Mouse (Mus musculus): ENCODE results near the gene Hsd17b11. TPM values are rescaled to one million over a fixed set of nuclear protein-coding genes. Genes with fewer than 3 reads are reported as not detected.

Gene Hsd17b11
- polyA plus RNA-seq, 1 experiment from 2014 or later: 2.6 TPM

GRCm38 (mm10) chr5:104052956-104053355 lies 31.2 kb upstream of the Hsd17b11 start:
- Histone ChIP-seq H3K9me3 (no peaks in the 10 kb centered on the region), H3K4me1 (replicated peaks) (peaks cover 4% of the 10 kb centered on the region), H3K27me3 (no peaks in the 10 kb centered on the region), H3K27ac (no peak overlapping the region), H3K36me3 (peaks cover 44% of the 10 kb centered on the region), H3K9ac (replicated peaks) (no peak overlapping the region), H3K4me3 (replicated peaks) (no peak overlapping the region), H3K4me2 (no peak overlapping the region)
- ATAC-seq (ENCODE audit: insufficient number of reproducible peaks, insufficient read depth, low FRiP score, low TSS enrichment, low read depth): no peak
- 64% methylated on average over 8 of the region's 8 CpGs for WGBS

- Histone ChIP-seq H3K27ac (no peak overlapping the region), H3K9me3 (no peaks in the 10 kb centered on the region), H3K4me1 (replicated peaks) (peaks cover 14% of the 10 kb centered on the region), H3K9ac (replicated peaks) (no peak overlapping the region; the same call in 1 of the 2 replicates), H3K36me3 (peaks cover 24% of the 10 kb centered on the region), H3K4me3 (replicated peaks) (peak overlapping the region; percentile 80; the same call in 1 of the 2 replicates), H3K4me2 (peak overlapping the region; percentile 71), H3K27me3 (no peaks in the 10 kb centered on the region)
- no peak for ATAC-seq (ENCODE audit: insufficient number of reproducible peaks, insufficient read depth, low FRiP score, low TSS enrichment, low read depth)
- WGBS: 49% methylated on average over 4 of the region's 4 CpGs
Observed at GRCm38 (mm10) chr5:104048139-104048538, 26.4 kb upstream of the Hsd17b11 start.

- Histone ChIP-seq H3K4me1 (replicated peaks) (peaks cover 14% of the 10 kb centered on the region), H3K4me2 (peak overlapping the region; percentile 71), H3K9ac (replicated peaks) (peak overlapping the region; percentile 86), H3K36me3 (peaks cover 20% of the 10 kb centered on the region), H3K27me3 (no peaks in the 10 kb centered on the region), H3K4me3 (replicated peaks) (peak overlapping the region; percentile 80), H3K27ac (peak overlapping the region; percentile 87), H3K9me3 (no peaks in the 10 kb centered on the region)
- WGBS: 5% methylated on average over 19 of the region's 19 CpGs
- peak; percentile 12; the same call in 1 of the 2 replicates for ATAC-seq (ENCODE audit: insufficient number of reproducible peaks, insufficient read depth, low FRiP score, low TSS enrichment, low read depth)
Observed at GRCm38 (mm10) chr5:104047200-104048105, 25.7 kb upstream of the Hsd17b11 start.

- no peaks in the 10 kb centered on the region for H3K27me3 ChIP-seq
- H3K9me3 ChIP-seq: no peaks in the 10 kb centered on the region
- peak within 1 kb of the TSS; percentile 80 for H3K4me3 ChIP-seq (replicated peaks)
- peak within 1 kb of the TSS; percentile 71 for H3K4me2 ChIP-seq
- H3K4me1 ChIP-seq (replicated peaks): peaks cover 14% of the 10 kb centered on the region
- ATAC-seq (ENCODE audit: insufficient number of reproducible peaks, insufficient read depth, low FRiP score, low TSS enrichment, low read depth): peak; percentile 98
- peaks cover 11% of the 10 kb centered on the region for H3K36me3 ChIP-seq
- H3K9ac ChIP-seq (replicated peaks): peak within 1 kb of the TSS; percentile 86
- 5% methylated on average over 90 of the region's 90 CpGs for WGBS
- H3K27ac ChIP-seq: peak within 1 kb of the TSS; percentile 87
Observed at GRCm38 (mm10) chr5:104046256-104047199, 24.8 kb upstream of the Hsd17b11 start, which contains the start of gene Nudt9. Nudt9 (plus strand) TSS chr5:104046306.

GRCm38 (mm10) chr5:104043704-104044103 lies 22.0 kb upstream of the Hsd17b11 start:
- Histone ChIP-seq H3K9me3 (no peaks in the 10 kb centered on the region), H3K4me3 (replicated peaks) (no peak overlapping the region), H3K4me2 (no peak overlapping the region), H3K4me1 (replicated peaks) (peaks cover 14% of the 10 kb centered on the region), H3K9ac (replicated peaks) (no peak overlapping the region), H3K27me3 (no peaks in the 10 kb centered on the region), H3K27ac (no peak overlapping the region), H3K36me3 (no peaks in the 10 kb centered on the region)
- ATAC-seq (ENCODE audit: insufficient number of reproducible peaks, insufficient read depth, low FRiP score, low TSS enrichment, low read depth): no peak
- 58% methylated on average over 2 of the region's 2 CpGs for WGBS

GRCm38 (mm10) chr5:104042906-104043305 lies 21.2 kb upstream of the Hsd17b11 start:
- no peak for ATAC-seq (ENCODE audit: insufficient number of reproducible peaks, insufficient read depth, low FRiP score, low TSS enrichment, low read depth)
- H3K27ac ChIP-seq: no peak overlapping the region
- peaks cover 9% of the 10 kb centered on the region for H3K4me1 ChIP-seq (replicated peaks)
- no peak overlapping the region for H3K9ac ChIP-seq (replicated peaks)
- H3K36me3 ChIP-seq: no peaks in the 10 kb centered on the region
- H3K4me2 ChIP-seq: no peak overlapping the region
- no peaks in the 10 kb centered on the region for H3K27me3 ChIP-seq
- H3K9me3 ChIP-seq: no peaks in the 10 kb centered on the region
- 89% methylated on average over 2 of the region's 2 CpGs for WGBS
- H3K4me3 ChIP-seq (replicated peaks): no peak overlapping the region

- Histone ChIP-seq H3K4me1 (replicated peaks) (no peaks in the 10 kb centered on the region), H3K4me3 (replicated peaks) (no peak overlapping the region), H3K9ac (replicated peaks) (no peak overlapping the region), H3K36me3 (no peaks in the 10 kb centered on the region), H3K27me3 (no peaks in the 10 kb centered on the region), H3K4me2 (no peak overlapping the region), H3K27ac (no peak overlapping the region), H3K9me3 (no peaks in the 10 kb centered on the region)
- 62% methylated on average over 6 of the region's 6 CpGs for WGBS
- no peak for ATAC-seq (ENCODE audit: insufficient number of reproducible peaks, insufficient read depth, low FRiP score, low TSS enrichment, low read depth)
Observed at GRCm38 (mm10) chr5:104039154-104039932, 17.6 kb upstream of the Hsd17b11 start.

- Histone ChIP-seq H3K9me3 (no peaks in the 10 kb centered on the region), H3K4me1 (replicated peaks) (no peaks in the 10 kb centered on the region), H3K4me3 (replicated peaks) (no peak overlapping the region), H3K36me3 (no peaks in the 10 kb centered on the region), H3K9ac (replicated peaks) (no peak overlapping the region), H3K4me2 (no peak overlapping the region), H3K27ac (no peak overlapping the region), H3K27me3 (no peaks in the 10 kb centered on the region)
- 84% methylated on average over 1 of the region's 1 CpGs for WGBS
- ATAC-seq (ENCODE audit: insufficient number of reproducible peaks, insufficient read depth, low FRiP score, low TSS enrichment, low read depth): no peak
Observed at GRCm38 (mm10) chr5:104036686-104037085, 15.0 kb upstream of the Hsd17b11 start.

GRCm38 (mm10) chr5:104035824-104036223 lies 14.1 kb upstream of the Hsd17b11 start:
- H3K9ac ChIP-seq (replicated peaks): no peak overlapping the region
- 65% methylated on average over 1 of the region's 1 CpGs for WGBS

GRCm38 (mm10) chr5:104035066-104035465 lies 13.3 kb upstream of the Hsd17b11 start:
- Histone ChIP-seq H3K27me3 (no peaks in the 10 kb centered on the region), H3K36me3 (no peaks in the 10 kb centered on the region), H3K9ac (replicated peaks) (no peak overlapping the region), H3K27ac (no peak overlapping the region), H3K4me3 (replicated peaks) (no peak overlapping the region), H3K9me3 (no peaks in the 10 kb centered on the region), H3K4me1 (replicated peaks) (no peaks in the 10 kb centered on the region), H3K4me2 (no peak overlapping the region)
- no peak for ATAC-seq (ENCODE audit: insufficient number of reproducible peaks, insufficient read depth, low FRiP score, low TSS enrichment, low read depth)

More at GRCm38 (mm10) chr5:104035824-104036223, 14.1 kb upstream of the Hsd17b11 start:
- H3K4me1 ChIP-seq (replicated peaks): no peaks in the 10 kb centered on the region
- no peak overlapping the region for H3K4me2 ChIP-seq
- H3K27me3 ChIP-seq: no peaks in the 10 kb centered on the region
- no peak overlapping the region for H3K4me3 ChIP-seq (replicated peaks)
- H3K9me3 ChIP-seq: no peaks in the 10 kb centered on the region
- ATAC-seq (ENCODE audit: insufficient number of reproducible peaks, insufficient read depth, low FRiP score, low TSS enrichment, low read depth): no peak
- H3K27ac ChIP-seq: no peak overlapping the region
- no peaks in the 10 kb centered on the region for H3K36me3 ChIP-seq

All from limb, embryonic 12.5 days (tissue).